Mouse (Mus musculus): ENCODE measurements around the gene Tcf21. TPM values are rescaled to one million over a fixed set of nuclear protein-coding genes. Genes with fewer than 3 reads are reported as not detected.

The Tcf21 gene
- total RNA-seq, 2 experiments from 2014 or later = not detected

- Histone ChIP-seq H3K4me3 (no peak overlapping the region), H3K27ac (no peak overlapping the region)
- no peak for TF ChIP-seq CTCF (IDR thresholded peaks at IDR 0.05)
- intact Hi-C loops (cut with DNase I) = no loop called here
- DNase-seq = no peak
These were observed 8.1 kb downstream of the Tcf21 start for GRCm38 (mm10) chr10:22811921-22812320.

- no peak overlapping the region for H3K4me3 ChIP-seq
- peak; percentile 27; the same call in 1 of the 2 replicates for TF ChIP-seq CTCF (IDR thresholded peaks at IDR 0.05)
- H3K27ac ChIP-seq = no peak overlapping the region
- intact Hi-C loops (cut with DNase I) = no loop called here
- no peak for DNase-seq
These were observed 37.3 kb downstream of the Tcf21 start for GRCm38 (mm10) chr10:22782684-22783083.

- peak; percentile 46 for TF ChIP-seq CTCF (IDR thresholded peaks at IDR 0.05)
- intact Hi-C loops (cut with DNase I) = no loop called here
- no peak for DNase-seq
- H3K27ac ChIP-seq = no peak overlapping the region
- no peak overlapping the region for H3K4me3 ChIP-seq
These were observed 38.5 kb downstream of the Tcf21 start for GRCm38 (mm10) chr10:22781466-22781865.

GRCm38 (mm10) chr10:22777939-22778338 lies 42.0 kb downstream of the Tcf21 start:
- Histone ChIP-seq H3K4me3 (no peak overlapping the region), H3K27ac (no peak overlapping the region)
- intact Hi-C loops (cut with DNase I) = loop anchor here (2.0 to 5.0 kb wide), 4 partner anchors 61 to 303 kb away; no protein-coding TSS in a partner anchor
- peak; percentile 38 for DNase-seq
- peak; percentile 46 for TF ChIP-seq CTCF (IDR thresholded peaks at IDR 0.05)

GRCm38 (mm10) chr10:22776007-22776698 lies 43.8 kb downstream of the Tcf21 start:
- H3K4me3 ChIP-seq = no peak overlapping the region
- DNase-seq = peak; percentile 37
- peak; percentile 62 for TF ChIP-seq CTCF (IDR thresholded peaks at IDR 0.05)
- no peak overlapping the region for H3K27ac ChIP-seq
- intact Hi-C loops (cut with DNase I) = loop anchor here (2.0 to 5.0 kb wide), 3 partner anchors 59 to 199 kb away; no protein-coding TSS in a partner anchor

- DNase-seq = no peak
- intact Hi-C loops (cut with DNase I) = loop anchor here (5.0 kb wide), 2 partner anchors 58 to 198 kb away; no protein-coding TSS in a partner anchor
- Histone ChIP-seq H3K27ac (no peak overlapping the region), H3K4me3 (no peak overlapping the region)
- no peak for TF ChIP-seq CTCF (IDR thresholded peaks at IDR 0.05)
These were observed 44.5 kb downstream of the Tcf21 start for GRCm38 (mm10) chr10:22775456-22775855.

GRCm38 (mm10) chr10:22774626-22775025 lies 45.3 kb downstream of the Tcf21 start:
- Histone ChIP-seq H3K4me3 (no peak overlapping the region), H3K27ac (no peak overlapping the region)
- TF ChIP-seq CTCF (IDR thresholded peaks at IDR 0.05) = no peak
- intact Hi-C loops (cut with DNase I) = loop anchor here (5.0 kb wide), 2 partner anchors 57 to 197 kb away; no protein-coding TSS in a partner anchor
- no peak for DNase-seq

Other genes with a start within 250 kb of the Tcf21 start
- 10 to 100 TPM; 13.3 to 13.8 TPM for gene Slc2a12, start 175.2 kb downstream of the Tcf21 start, total RNA-seq (2021)
- 10 to 100 TPM; 16.0 to 22.6 TPM for gene Tbpl1, start 88.2 kb downstream of the Tcf21 start, total RNA-seq (2021)